Mouse (Mus musculus) kidney, postnatal 36 days (tissue): ENCODE data around the gene Abcg1.

ENCODE experiments used
- DNase-seq, 2 experiments: peaks; one replicate each; pipeline ENCODE4 v3.0.0; 2021 to 2022; ENCODE audit warnings: mixed read lengths in 2 of 2

The Abcg1 gene

DNA sequence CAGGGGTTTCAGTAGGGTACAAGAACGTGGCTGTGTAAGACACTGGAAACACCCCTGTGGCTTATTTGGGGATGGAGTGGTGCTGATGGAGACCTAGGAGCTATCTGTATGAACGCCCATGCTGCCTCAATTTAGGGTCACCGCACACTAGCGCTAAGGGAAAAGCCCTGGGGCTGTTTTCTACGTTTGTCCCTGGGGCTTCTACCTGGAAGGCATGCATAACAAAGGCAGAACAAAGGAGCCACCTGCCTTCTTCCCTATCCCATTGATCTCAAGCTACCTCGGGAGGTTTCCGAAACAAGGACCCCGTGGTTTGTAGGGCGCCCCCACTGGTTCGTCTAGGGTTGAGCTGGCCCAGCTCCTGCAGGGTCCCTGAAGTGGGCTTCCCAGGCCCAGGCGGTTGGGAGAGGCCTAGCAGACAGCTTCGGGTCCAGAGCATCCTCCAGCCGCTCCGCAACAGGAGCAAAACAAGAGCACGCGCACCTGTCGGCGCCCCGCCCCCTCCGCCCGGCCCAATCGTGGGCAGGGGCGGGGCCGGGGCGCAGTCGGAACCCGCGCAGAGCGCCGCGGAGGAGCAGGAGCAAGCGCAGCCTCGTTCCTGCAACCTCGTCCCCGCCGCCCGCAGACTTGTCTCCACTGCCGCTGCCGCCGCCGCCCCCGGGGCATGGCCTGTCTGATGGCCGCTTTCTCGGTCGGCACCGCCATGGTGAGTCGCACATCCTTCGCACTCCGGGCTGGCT is at the start of gene Abcg1:
Abcg1 (plus strand) TSS at position 525 of the 740 bp plus-strand sequence.
- DNase-seq = peak; percentile 48 to 84

DNA sequence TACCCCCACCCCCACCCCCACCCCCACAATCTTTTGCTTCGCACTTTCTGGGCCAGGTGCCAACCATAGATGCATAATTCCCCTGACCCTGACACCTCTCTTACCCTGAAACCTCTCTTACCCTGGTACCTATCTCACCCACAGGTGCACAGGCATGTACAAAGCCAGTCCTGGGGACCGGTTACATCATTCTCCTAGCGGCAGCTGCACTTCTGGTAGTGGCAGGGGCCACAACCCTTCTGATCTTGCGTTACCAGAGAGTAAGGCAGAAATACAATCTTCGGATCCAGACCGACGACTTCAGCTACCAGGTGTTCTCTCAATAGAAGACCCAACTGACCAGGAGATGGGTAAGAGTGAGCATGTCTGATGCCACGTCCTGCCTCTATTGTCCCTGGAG is 49.1 kb upstream of the Abcg1 start:
- no peak for DNase-seq

DNA sequence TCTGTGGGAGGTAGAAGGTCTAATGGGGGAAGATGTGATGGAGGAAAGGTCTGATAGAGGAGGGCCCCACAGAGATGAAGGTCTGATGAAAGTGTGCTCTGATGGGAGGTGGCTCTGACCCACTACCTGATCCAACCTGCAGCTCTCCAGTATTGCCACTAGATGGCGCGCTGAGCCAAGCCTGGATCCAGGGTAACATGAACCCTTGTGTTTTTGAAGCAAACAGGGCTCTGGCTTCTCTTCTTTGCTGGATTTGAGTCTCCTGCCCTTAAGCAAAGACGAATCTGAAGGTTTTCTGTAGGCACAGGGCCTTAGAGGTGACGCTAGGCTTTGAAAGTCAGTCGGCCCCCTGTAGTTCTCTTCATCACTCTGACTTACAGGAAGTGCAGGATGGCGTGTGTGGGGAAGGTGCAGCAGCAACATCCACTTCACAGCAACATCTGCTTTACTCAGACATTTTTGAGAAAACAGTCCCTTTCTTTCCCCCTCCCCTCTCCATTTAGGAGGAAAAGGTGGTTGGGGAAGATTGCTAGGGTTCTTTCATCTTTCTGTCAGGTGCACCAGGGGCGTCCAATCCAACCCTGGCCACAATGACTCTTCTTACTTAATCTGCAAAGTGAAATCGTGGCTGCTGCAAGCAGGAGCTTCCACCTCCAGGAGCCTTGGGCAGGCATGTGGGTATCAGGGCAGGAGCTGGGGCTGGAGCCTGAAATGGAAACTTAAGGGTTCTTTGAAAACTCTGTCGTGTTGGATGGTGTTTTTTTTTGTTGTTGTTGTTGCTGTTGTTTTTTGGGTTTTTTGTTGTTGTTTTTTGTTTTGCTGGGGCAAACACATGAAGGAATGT is 45.7 kb upstream of the Abcg1 start:
- DNase-seq = peak; percentile 17 to 68

DNA sequence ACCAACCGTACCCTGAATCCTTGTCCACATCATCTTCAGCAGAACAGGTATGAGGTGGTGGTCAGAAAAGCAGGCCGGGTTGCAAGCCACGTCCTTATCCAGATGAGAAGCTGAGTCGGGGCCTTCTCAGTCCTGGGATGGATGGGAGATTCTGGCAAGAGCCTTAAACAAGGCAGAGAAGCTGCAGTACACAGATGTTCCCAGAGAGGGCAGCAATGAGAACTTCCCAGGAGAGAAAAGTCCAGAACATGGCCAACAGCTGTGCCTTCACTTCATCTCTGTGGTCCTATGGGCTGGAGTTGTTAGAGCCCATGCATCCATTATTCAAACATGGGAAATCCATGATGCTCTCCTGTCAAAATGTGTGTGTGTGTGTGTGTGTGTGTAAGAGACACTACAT is 39.2 kb upstream of the Abcg1 start:
- DNase-seq = peak; percentile 41 to 78

DNA sequence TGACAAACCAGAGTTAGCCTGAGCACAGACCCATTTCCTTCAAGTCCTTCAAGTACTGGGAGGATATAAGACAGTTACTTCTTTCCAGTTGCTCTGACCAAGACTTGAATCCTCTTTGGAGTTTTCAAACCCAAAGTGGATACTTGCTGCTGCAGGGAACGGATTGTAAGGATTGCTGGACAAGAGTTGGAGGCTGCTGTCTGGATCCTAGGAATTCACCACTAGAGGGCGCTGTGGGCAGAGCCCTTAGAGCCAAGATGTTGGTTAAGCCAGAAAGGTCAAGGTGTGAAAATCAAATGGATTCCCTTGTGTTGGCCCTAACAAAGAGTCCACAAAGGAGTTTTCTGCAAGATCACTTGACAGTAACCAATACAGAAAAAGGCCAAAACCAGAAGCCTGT is 38.0 kb upstream of the Abcg1 start:
- peak; percentile 62 to 82 for DNase-seq

DNA sequence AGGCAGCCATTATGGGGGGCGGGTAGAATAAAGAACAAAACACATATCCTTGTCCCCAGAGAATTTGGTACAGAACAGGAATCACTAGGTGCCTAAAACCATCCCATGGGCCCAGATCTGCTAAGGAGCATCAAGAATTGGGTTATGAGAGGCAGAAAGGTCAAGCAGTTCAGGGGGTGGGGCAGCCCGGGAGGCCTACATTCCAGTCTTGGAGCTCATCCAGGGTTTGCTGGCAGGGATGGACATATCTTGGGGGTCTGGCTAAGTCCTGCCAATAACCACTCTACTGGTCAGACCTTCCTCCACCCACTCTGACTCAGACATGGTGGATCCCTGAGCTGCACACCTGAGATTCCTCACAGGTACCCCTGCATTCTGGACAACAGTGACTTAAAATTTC is 37.4 kb upstream of the Abcg1 start:
- DNase-seq = peak in 1 of 2 experiments; percentile 8

DNA sequence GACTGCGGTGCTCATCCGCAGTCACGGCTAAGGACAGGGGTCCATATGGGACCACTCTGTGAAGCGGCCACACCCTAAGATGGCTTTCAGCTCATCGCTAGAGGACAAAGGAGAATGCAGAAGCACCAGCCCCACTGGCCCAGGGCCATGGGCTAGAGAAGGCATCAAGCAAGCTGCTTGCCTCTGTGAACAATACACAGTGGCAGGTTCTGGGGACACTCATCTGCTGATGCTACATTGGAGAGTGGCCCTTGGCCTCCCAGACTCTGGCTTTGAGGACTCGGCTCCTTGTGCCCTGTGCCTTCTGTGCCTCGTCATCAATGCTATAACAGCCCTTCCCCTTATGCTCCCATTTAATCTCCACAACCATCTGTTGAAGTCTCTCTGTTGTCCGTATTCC is 36.2 kb upstream of the Abcg1 start:
- no peak for DNase-seq

DNA sequence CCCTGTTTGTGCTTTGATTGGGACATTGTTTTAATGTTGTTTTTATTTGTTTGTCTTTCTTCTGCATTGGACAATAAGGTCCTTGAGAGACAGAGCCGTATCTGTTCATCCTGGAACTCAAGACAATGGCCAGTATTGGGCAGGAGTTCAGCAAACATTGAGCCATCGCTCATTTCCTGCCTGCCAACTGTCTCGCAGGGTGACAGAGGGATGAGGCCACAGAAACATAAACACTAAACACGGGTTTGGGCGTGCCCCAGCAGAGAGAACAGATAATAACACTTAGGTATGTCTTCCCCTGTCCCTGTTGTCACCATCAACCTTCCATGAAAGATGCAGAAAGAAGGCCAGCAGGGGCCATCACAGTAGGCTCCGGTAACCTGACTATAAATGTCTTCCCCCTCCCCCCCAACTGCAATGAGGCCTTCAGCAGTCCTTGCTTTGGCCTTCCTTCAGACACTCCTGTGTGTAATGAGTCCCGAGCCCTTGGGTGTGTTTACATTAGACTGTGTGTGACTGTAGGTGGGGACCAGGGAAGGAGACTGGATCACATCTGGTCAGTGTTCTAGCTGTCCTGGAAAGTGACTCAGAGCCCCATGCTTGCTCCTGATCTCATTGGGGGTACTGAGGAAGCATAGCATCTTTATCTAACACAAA is 33.2 kb upstream of the Abcg1 start:
- no peak for DNase-seq

DNA sequence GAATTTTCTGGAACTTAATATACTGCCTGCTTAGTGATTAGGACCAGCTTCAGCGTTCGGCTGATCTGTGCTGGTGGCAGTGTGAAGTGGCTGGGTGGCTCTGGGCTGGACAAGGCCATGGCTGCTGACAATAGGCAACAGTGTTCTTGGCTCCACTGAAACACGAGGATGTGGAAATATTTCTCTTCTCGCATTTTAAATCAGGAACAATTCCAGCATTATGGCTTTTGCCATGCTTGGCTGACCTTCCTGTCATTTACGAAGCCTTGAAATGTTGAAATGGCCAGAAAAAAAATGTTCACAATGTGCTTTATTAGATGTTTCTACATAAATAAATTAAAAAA is 32.7 kb upstream of the Abcg1 start:
- DNase-seq = no peak

DNA sequence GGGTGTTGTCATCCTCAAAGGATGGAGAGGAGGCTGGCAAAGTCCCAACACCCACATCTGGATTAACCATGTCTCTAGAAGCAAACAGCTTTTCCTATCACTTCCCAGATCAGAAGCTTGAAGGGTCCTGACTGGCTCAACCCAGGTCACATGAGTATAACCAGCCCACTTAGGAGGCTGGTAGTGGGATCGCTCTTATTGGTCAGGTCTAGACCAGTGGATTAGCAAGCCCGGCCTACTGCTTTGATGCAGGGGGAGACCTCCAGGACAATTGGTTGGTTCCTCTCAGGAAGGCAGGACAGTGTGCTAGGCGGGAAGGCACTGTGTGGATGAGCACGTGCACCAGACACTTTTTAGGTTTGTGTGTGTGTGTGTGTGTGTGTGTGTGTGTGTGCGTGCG is 30.5 kb upstream of the Abcg1 start:
- no peak for DNase-seq

DNA sequence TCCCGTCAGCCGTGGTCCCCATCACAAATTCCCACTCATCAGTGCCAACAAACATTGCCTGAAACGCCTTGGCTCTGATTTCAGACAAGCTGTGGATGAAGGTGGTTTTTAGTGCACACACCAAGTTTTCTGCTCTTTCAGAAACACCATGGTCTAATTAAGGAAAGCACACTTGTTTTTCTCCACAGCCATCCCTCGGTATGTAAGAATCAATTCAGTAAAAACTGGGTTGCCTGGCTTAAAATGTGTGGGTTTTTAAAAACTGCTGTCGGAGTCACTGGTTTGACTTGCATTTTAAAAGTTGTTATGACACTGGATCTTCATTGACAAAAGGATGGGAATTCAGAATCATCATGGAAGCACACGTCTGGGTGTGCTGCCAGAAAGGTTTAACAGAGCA is 29.8 kb upstream of the Abcg1 start:
- DNase-seq = no peak

DNA sequence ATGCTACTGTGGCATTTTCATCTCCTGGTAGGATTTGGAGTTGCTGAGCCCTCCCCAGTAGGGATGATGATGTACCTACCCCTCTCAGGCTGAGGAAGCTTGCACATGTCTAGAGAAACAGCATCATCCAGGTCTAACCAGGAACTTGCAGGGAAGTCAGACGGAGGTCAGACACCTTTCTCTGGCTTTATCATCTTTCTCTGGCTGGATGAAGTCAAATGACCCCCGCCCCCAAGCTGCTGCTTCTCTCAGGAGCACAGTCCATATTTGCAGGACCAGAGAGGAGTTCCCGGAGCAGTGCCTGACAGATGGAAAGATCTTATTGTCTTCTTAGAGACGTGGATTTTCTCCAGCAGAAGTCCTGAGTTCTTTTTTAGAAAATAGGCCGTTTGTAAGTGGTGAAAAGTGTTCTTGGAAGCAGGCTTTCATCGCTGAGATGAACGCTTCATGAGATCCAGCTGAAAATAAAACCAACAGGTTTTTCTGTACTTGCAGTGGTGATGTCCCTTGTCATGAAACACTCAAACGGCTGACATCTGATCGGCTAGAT is 28.6 kb upstream of the Abcg1 start:
- no peak for DNase-seq

DNA sequence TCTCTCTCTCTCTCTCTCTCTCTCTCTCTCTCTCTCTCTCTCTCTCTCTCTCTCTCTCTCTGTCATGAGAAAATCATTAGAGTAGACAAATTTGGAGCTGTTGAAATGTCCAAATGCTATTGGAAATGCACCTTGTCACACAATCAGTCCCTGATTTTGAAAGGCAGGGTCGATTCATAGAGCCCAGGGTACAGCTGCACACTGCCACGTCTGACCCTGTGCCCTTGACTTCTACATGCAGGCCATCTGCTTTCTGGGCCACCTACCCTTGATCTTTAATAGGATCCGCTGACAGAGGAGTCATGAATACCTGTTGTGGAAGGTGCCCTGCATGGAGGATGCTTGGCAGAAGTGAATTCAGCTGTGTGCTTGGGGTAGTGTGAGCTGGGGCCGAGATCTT is 28.1 kb upstream of the Abcg1 start:
- DNase-seq = no peak

DNA sequence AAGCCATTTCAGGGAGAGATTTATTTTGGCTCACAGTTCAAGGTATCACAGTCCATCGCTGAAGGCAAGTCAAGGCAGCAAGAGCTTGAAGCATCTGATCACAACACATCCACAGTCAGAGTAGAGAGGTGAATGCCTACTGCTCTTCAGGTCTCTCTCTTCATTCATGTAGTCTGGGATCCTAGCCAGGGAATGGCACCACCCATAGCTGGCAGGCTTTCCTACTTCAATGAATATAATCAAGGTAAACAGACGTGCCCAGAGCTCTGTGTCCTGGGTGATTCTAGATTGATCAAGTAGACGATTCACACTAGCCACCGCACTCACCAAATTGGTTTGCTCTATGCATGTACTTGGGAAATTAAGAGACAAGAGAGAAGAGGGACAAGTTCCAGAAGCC is 25.1 kb upstream of the Abcg1 start:
- DNase-seq = no peak

DNA sequence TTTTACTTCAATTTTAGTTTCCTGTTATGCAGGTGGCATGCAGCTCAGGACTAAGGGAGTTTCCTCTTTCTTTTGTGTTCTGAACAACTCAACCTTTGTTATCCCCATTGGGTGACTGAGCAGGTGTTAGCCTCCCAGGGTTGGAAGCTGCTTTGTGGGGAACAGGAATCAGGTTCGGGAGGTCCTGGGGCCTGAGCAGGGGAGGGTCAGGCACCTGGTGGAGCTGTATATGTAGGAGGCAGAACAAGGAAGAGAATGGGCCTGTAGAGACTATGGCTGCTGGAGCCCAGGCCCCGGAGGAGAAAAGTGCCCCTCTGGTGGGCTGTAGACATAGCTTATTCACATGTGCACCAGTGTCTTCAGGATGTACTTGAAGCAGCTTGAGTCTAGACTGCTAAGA is 24.2 kb upstream of the Abcg1 start:
- DNase-seq = no peak

DNA sequence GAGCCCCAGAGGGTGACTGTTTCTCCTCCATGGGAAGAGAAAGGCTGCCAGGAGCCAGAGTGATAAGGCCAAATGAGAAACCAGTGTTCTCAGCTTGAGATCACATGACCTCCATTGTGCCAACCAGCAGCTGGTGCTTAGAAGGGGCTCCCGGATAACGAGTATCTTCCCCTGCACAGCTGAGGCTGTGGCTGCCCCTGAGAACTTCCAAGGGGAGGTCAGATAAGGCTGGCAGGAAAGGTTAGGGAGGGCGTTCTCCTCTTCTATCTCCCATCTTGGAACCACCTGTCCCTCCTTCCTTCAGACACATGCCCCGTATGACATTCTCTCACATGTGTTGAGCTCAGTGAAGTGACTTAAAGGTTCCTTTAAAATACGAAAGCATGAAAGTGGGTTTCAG is 23.3 kb upstream of the Abcg1 start:
- DNase-seq = no peak

DNA sequence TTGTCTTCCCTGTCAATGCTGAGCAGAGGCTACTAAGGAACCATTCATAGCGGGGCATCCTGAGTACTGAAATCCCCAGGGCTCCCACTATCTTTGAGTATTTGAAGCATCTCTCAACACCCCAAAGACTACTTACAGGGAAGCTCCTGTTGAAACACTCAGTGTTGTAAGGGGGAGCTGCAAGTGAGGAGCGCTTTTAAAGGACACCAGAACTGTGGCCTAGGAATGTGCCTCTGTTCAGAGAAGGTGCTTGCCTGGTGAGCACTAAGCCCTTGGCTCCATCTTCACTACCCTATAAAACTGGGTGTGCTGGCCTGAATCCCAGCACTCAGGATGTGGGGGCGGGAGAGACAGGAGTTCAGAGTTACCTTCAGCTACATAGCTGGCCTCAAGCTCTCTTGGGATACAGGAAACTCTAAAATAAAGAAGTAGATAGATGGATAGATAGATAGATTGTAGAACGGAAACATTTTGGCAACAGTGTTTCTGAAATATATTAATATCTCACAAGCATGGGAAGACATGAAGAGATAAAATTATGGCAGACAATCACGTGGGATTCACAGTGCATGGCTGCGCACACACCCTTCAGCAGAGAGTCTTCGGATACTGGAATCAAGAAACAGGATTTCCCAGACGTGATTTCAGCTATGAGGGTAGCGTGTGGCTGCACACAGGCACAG is 22.7 kb upstream of the Abcg1 start:
- peak in 1 of 2 experiments; percentile 8 for DNase-seq

DNA sequence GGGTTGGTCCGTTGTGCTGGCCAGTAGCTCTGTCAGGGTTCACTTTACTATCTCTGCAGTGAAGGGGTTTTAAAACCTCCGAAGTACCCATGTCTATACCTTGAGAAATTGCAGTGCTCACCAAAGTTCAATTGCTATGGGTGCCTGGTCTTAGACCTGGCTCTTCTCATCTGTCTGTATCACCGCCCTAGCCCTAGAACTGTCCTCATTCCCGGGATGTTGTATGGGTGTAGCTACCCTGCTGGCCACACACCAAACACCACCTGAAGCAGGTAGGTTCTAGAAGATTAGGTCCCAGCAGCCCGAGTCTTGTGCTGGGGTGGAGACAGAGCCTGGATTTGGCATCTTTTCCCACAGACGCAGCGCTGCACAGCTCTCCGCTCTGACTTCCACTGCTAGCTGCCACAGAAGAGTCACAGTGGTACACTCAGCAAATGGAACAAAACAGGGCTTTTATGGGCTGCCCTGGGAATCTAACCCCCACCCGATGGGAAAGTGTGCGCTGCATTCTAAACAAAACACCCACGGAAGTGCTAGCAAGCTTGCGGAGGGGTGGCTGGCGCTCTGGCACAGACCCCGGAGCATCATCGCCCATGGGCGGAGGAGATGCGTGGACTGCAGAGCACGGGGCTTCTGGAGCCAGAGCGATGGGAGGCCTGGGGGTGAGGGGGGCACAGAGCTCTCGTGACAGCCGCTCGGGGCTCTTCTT is 21.2 kb upstream of the Abcg1 start:
- no peak for DNase-seq

DNA sequence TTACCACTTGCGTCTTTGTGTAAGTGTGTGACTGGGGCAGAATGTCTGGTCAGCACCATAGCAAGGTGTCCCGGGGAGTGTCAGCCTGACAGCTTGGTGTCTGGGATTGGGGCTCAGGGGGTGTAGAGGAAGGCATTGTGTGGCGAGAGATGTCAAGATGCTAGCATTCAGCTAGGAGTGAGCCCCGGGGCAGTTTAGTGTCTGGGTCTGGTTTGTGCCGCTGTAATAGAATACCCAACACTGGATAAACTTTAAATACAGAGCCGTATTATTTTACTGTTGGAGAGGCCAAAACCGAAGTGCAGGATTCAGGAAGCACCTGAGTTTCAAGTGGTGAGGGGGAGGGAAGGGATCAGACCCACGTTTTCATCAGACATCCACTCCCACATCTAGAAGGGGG is 20.1 kb upstream of the Abcg1 start:
- DNase-seq = no peak

DNA sequence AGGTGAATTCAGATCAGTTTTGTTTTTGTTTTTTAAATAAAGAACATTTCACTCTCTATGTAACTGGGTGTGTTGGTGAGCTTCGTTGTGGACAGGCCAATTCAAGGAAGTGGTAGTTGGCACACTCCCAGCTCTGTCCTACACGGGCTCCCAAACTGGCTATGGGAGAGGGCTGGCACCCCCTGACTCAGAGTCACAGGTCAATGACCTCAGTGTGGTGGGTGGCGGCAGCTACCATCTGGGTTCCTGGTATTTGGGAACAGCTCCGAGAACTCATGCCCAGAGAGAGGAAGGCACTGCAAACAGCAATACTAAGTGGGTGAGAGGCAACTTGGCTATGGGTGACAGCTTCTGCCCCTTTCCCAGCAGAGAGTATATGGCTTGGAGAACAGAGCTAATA is 19.1 kb upstream of the Abcg1 start:
- peak; percentile 23 to 50 for DNase-seq

DNA sequence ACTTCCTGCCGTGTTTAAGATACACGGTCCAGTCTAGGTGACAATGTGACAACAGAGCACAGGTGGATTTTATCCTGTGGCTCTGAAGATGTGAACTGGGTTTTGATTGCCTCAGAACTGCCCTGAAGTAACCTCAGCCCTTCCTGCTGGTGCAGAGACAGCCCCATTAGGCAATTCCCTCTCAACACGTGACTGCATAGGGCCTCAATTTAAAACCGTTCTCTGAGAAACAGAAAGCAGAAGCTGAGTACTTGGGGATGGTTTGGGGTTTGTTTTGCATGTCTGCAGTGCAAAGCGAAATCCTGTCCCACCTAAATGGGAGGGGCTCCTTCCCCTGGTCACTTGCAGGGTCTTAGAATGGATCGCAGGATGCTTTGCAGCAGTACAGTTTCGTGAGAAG is 17.8 kb upstream of the Abcg1 start:
- DNase-seq = no peak

DNA sequence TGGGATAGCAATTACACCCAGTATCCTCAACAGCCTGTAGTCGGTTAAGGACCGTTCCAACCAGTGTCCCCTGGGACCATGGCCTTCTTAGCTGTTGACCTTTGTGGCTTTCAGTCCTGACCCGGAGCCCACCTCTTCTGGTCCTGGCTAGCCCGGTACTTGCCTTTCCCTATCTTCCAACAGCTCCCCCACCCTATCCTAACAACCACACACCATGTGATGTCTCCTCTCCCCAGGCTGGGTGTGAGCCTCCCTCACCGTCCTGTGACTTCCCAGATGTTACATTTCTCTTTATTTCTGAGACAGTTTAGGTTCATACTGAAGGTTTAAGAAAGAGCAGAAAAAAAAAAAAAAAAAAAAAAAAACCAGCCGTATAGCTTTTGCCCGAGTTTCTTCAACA is 17.1 kb upstream of the Abcg1 start:
- no peak for DNase-seq
